8 mouse cellular contexts compared by ENCODE assay signal in the genomic region with DNA sequence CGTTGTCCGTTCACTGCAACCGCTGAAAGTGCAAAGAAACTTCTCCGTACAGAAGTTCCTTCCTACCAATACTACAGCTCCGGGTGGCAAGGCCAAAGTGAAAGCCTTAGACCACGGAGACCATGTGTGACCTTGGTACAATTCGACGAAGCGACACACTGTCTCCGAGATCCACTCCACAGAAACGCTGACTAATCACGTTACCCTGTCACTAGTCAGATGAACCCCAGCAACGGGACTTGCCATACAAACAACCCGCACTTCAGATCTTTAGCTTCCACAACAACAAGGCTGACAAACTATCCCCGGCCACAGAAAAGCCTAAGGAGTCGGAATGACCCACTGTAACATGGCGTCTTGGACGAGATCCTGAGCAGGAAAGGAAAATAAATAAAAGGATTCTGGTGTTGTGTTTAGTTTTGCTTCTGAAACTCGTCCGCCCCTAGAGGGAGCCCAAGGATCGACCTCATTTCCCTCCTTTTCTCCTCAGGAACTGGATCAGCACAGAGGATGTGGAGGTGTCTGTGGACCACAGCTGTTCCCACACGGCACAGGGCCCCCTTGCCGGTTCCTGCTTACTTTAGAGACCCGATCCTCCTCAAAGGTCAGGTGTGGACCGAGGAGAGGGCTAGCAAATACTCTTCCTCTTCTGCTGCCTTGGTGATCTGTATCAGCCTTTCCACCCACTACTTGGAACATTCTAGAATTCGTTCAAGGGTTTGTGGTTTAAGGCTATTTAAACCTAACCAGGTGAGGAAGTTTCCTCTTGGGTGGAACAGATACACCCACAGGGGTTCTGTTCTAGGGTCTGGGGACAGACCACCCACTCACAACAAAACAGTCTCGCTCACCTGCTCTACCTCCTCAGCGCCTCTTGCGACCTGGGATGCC. TPM values are rescaled to one million over a fixed set of nuclear protein-coding genes. Genes with fewer than 3 reads are reported as not detected.
DNase-seq lines count a peak whose midpoint lies in the region; ATAC-seq and TF ChIP-seq lines count a peak whose summit lies in the region.

No protein-coding gene starts in this region.

- H3K4me1 ChIP-seq in intestine, embryonic 15.5 days (replicated peaks) = 0 out of 2 replicates have a peak, but pooled peaks cover 9% of the 10 kb centered on the region
- H3K4me1 ChIP-seq in spleen, adult 2 months (ENCODE audit: control insufficient read depth, insufficient read depth, insufficient read length) = no peaks in the 10 kb centered on the region

- peak; percentile 78 for ATAC-seq in intestine, embryonic 15.5 days

- H3K9me3 ChIP-seq in intestine, embryonic 15.5 days = no peaks in the 10 kb centered on the region

- no peak for TF ChIP-seq POLR2A in spleen, adult 2 months (IDR thresholded peaks at IDR 0.05; ENCODE audit: low read depth, low read length)

- H3K36me3 ChIP-seq in intestine, embryonic 15.5 days = no peaks in the 10 kb centered on the region
- no peaks in the 10 kb centered on the region for H3K36me3 ChIP-seq in spleen, adult 2 months (ENCODE audit: control insufficient read depth, insufficient read depth, low read length)

- TF ChIP-seq CTCF in spleen, adult 2 months (IDR thresholded peaks at IDR 0.05; ENCODE audit: extremely low read depth, insufficient read depth, insufficient read length, insufficient replicate concordance) = no peak; the same call in 1 of the 2 replicates

- peak overlapping the region; percentile 34; the same call in 1 of the 2 replicates for H3K4me2 ChIP-seq in intestine, embryonic 15.5 days (replicated peaks)

- DNase-seq in A20 (ENCODE audit: low read depth, low spot score) = peak; percentile 35
- peak; percentile 56 to 66 for DNase-seq in adrenal gland, adult 18-20 months (ENCODE audit: low spot score in 2 of 2)
- DNase-seq in embryo, embryonic 10 days (ENCODE audit: low spot score) = peak; percentile 61
- peak; percentile 39 for DNase-seq in gastrocnemius, postnatal 25 days
- peak; percentile 53 for DNase-seq in left cerebral cortex, postnatal 4 days
- DNase-seq in mesoderm, embryonic 11.5 days (ENCODE audit: low read depth, low spot score) = peak; percentile 61
- peak in 1 of 2 experiments; percentile 35 for DNase-seq in spleen, adult 2 months (ENCODE audit: low read depth in 1 of 2, low spot score in 2 of 2)

- 51% methylated on average over 29 of the region's 29 CpGs for WGBS in intestine, embryonic 15.5 days
- 35% methylated on average over 29 of the region's 29 CpGs for WGBS in spleen, adult 2 months

- no peak overlapping the region for H3K4me3 ChIP-seq in intestine, embryonic 15.5 days (replicated peaks)
- H3K4me3 ChIP-seq in spleen, adult 2 months (ENCODE audit: extremely low read depth, insufficient read depth, insufficient read length) = peak overlapping the region; percentile 31; the same call in 1 of the 2 replicates

- intact Hi-C loops in left cerebral cortex, postnatal 4 days (cut with DNase I) = no loop called here

- H3K9ac ChIP-seq in intestine, embryonic 15.5 days = no peak overlapping the region

- H3K27me3 ChIP-seq in intestine, embryonic 15.5 days (replicated peaks) = no peaks in the 10 kb centered on the region
- no peaks in the 10 kb centered on the region for H3K27me3 ChIP-seq in spleen, adult 2 months (ENCODE audit: control insufficient read depth, insufficient read depth, low read length)

- no peak overlapping the region for H3K27ac ChIP-seq in intestine, embryonic 15.5 days
- no peak overlapping the region for H3K27ac ChIP-seq in spleen, adult 2 months (ENCODE audit: insufficient read depth, low read length)

RNA-seq across cellular contexts. Expression of gene Dzip1, which starts 14.7 kb away (rescaled TPM):
- 10 to 100 TPM; 11.6 to 12.3 TPM for total RNA-seq in adrenal gland, adult 18-20 months (2021)
- total RNA-seq in gastrocnemius, postnatal 25 days (2021) = 1 to 10 TPM; 2.2 to 2.6 TPM
- 10.2 and 10.9 TPM in 2 replicates for polyA plus RNA-seq in intestine, embryonic 15.5 days (2015; fragmentation: Nextera tagmentation; extraction: Ambion mirVana)
- total RNA-seq in left cerebral cortex, postnatal 4 days (2021) = 100 to 1,000 TPM; 180 to 196 TPM
- polyA plus RNA-seq in spleen, adult 2 months (2012; rRNA removed) = 5.9 and 6.2 TPM in 2 replicates

RNA-seq across cellular contexts. Expression of gene Dnajc3, which starts 27.2 kb away (rescaled TPM):
- total RNA-seq in adrenal gland, adult 18-20 months (2021) = 10 to 100 TPM; 62.9 to 67.4 TPM
- total RNA-seq in gastrocnemius, postnatal 25 days (2021) = 10 to 100 TPM; 18.9 to 20.8 TPM
- 48.4 and 57.0 TPM in 2 replicates for polyA plus RNA-seq in intestine, embryonic 15.5 days (2015; fragmentation: Nextera tagmentation; extraction: Ambion mirVana)
- 10 to 100 TPM; 22.5 to 25.5 TPM for total RNA-seq in left cerebral cortex, postnatal 4 days (2021)
- polyA plus RNA-seq in spleen, adult 2 months (2012; rRNA removed) = 9.6 and 10.0 TPM in 2 replicates

Comparison
In these comparisons a context has a peak if more than half of its experiments do, and no peak if none do; other contexts are left out.
1. RNA of gene Dzip1, which starts 14.7 kb away (total RNA-seq): 180 to 196 TPM in left cerebral cortex, postnatal 4 days; 11.6 to 12.3 TPM in adrenal gland, adult 18-20 months and 2.2 to 2.6 TPM in gastrocnemius, postnatal 25 days; every median in the first group is over 10 times any median in the second.